Mouse (Mus musculus) adipocyte (in vitro differentiated cells): ENCODE measurements around the gene Cryba2.

ENCODE experiments used
- DNase-seq: peaks from one replicate; pipeline ENCODE4 v3.0.0-alpha.2; 2016; ENCODE audit warnings: low spot score

Cryba2 gene

GRCm38 (mm10) chr1:74893134-74893855 is at the start of gene Cryba2:
Gene Cryba2 (minus strand): TSS chr1:74893143.
- peak; percentile 48 for DNase-seq

- DNase-seq: no peak
These were observed 48.9 kb upstream of the Cryba2 start for GRCm38 (mm10) chr1:74941651-74942360.

- peak; percentile 53 for DNase-seq
These were observed 46.8 kb upstream of the Cryba2 start for GRCm38 (mm10) chr1:74939762-74940161.

GRCm38 (mm10) chr1:74936221-74936830 is 43.4 kb upstream of the Cryba2 start:
- DNase-seq: no peak

- DNase-seq: no peak
These were observed 42.5 kb upstream of the Cryba2 start, which contains the start of gene Cfap65 for GRCm38 (mm10) chr1:74935402-74935801. Gene Cfap65 (minus strand): TSS chr1:74935599.

- DNase-seq: no peak
These were observed 34.8 kb upstream of the Cryba2 start for GRCm38 (mm10) chr1:74927621-74928296.

GRCm38 (mm10) chr1:74926721-74927120 is 33.8 kb upstream of the Cryba2 start:
- peak; percentile 66 for DNase-seq

GRCm38 (mm10) chr1:74924464-74924863 is 31.5 kb upstream of the Cryba2 start:
- peak; percentile 32 for DNase-seq

GRCm38 (mm10) chr1:74915706-74916105 is 22.8 kb upstream of the Cryba2 start:
- DNase-seq: no peak

- DNase-seq: no peak
These were observed 9.2 kb upstream of the Cryba2 start for GRCm38 (mm10) chr1:74902191-74902590.

- DNase-seq: peak; percentile 45
These were observed 8.7 kb upstream of the Cryba2 start for GRCm38 (mm10) chr1:74901686-74902085.

- no peak for DNase-seq
These were observed 7.7 kb upstream of the Cryba2 start for GRCm38 (mm10) chr1:74900341-74901285.

- no peak for DNase-seq
These were observed 5.9 kb upstream of the Cryba2 start for GRCm38 (mm10) chr1:74898656-74899431.

GRCm38 (mm10) chr1:74897976-74898375 is 5.0 kb upstream of the Cryba2 start:
- DNase-seq: no peak

- DNase-seq: peak; percentile 67
These were observed 2.0 kb upstream of the Cryba2 start for GRCm38 (mm10) chr1:74894966-74895365.

GRCm38 (mm10) chr1:74892351-74893133 is 401 bp downstream of the Cryba2 start:
- DNase-seq: no peak

GRCm38 (mm10) chr1:74891513-74891912 is 1.4 kb downstream of the Cryba2 start:
- no peak for DNase-seq

GRCm38 (mm10) chr1:74885369-74886042 is 7.4 kb downstream of the Cryba2 start, which contains the start of gene Fev:
Gene Fev (minus strand): TSS chr1:74885419.
- DNase-seq: no peak
